Mouse (Mus musculus) hindlimb bud, embryonic 11.5 days (tissue): ENCODE measurements around the gene Slc50a1.

Experiments used
- DNase-seq: peaks from one replicate; pipeline ENCODE4 v3.0.0-alpha.2; 2012; ENCODE audit warnings: low read depth, low spot score; ENCODE audit errors: extremely low spot score

Gene Slc50a1

GRCm38 (mm10) chr3:89295685-89296230 lies 25.4 kb upstream of the Slc50a1 start:
- DNase-seq, result no peak

- DNase-seq, result no peak
These were observed 23.8 kb upstream of the Slc50a1 start for GRCm38 (mm10) chr3:89294195-89294594.

GRCm38 (mm10) chr3:89293247-89293918 lies 23.0 kb upstream of the Slc50a1 start:
- no peak for DNase-seq

- DNase-seq, result no peak
These were observed 21.9 kb upstream of the Slc50a1 start for GRCm38 (mm10) chr3:89292303-89292702.

- no peak for DNase-seq
These were observed 21.5 kb upstream of the Slc50a1 start for GRCm38 (mm10) chr3:89291874-89292273.

- DNase-seq, result no peak
These were observed 18.1 kb upstream of the Slc50a1 start for GRCm38 (mm10) chr3:89288503-89288928.

GRCm38 (mm10) chr3:89287286-89287685 lies 16.9 kb upstream of the Slc50a1 start:
- no peak for DNase-seq

GRCm38 (mm10) chr3:89285526-89285925 lies 15.2 kb upstream of the Slc50a1 start:
- DNase-seq, result no peak

- DNase-seq, result no peak
These were observed 13.9 kb upstream of the Slc50a1 start for GRCm38 (mm10) chr3:89284261-89284660.

GRCm38 (mm10) chr3:89282291-89282643 lies 11.9 kb upstream of the Slc50a1 start:
- no peak for DNase-seq

- no peak for DNase-seq
These were observed 11.4 kb upstream of the Slc50a1 start for GRCm38 (mm10) chr3:89281579-89282290.

- no peak for DNase-seq
These were observed 10.5 kb upstream of the Slc50a1 start, which contains the start of gene Efna1 for GRCm38 (mm10) chr3:89280606-89281511. Gene Efna1, minus strand, starts transcription at chr3:89281142.

GRCm38 (mm10) chr3:89280050-89280605 lies 9.8 kb upstream of the Slc50a1 start:
- no peak for DNase-seq

GRCm38 (mm10) chr3:89279153-89279890 lies 9.0 kb upstream of the Slc50a1 start:
- DNase-seq, result no peak

GRCm38 (mm10) chr3:89278643-89279042 lies 8.3 kb upstream of the Slc50a1 start:
- no peak for DNase-seq

- DNase-seq, result no peak
These were observed 7.7 kb upstream of the Slc50a1 start for GRCm38 (mm10) chr3:89278107-89278506.

GRCm38 (mm10) chr3:89277281-89278021 lies 7.1 kb upstream of the Slc50a1 start:
- DNase-seq, result no peak

- DNase-seq, result no peak
These were observed 5.7 kb upstream of the Slc50a1 start for GRCm38 (mm10) chr3:89276061-89276460.

GRCm38 (mm10) chr3:89271760-89272159 lies 1.4 kb upstream of the Slc50a1 start:
- no peak for DNase-seq
